Mouse (Mus musculus) mature B cell (primary cell): ENCODE data around the gene Cnot10.

ENCODE experiments used
- in situ Hi-C: fragments of 300-500 bp; cut with MboI; formaldehyde crosslinking; loops from 2 replicates; pipeline ENCODE4 v1.14.3; 2019

Gene Cnot10

DNA sequence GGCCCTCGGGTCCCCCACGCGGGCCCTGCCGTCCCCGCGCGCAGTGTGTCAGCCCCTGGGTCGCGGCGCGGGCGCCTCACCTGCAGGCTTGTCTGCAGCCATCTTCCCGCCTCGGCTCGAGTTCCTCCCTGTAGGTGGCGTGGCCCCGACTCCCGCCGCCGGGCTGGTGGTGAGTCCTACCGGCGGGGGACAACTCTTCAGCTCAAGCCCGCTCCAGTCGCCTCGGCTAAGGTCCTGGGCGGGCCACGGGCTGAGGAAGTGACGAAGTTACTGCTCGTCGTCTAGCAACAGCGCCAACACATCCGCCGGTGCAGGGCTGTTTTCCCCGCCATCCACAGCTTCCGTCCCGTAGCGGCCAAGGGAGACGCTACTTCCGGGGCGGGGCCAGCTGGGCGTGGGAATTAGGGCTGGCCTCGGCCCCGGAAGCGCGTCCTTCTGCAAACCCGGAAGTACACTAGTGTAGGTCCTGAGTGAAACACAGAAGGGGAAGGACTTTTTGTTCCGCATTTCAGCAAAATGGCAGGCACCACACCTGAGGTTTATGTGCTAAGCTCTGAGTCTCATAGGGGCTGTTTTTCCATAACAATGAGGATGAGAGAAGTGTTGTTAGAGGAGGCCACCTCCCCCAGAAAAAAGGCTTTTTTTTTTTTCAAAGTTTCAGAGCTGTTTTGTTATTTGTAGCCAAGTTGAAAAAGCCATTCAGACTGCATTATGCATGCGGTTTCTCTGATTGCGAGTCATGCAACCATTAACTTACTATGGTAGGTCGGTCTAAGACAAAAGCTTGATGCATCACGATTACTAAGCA lies at the start of gene Cnot10:
Cnot10 (minus strand) TSS at position 346 of the 808 bp plus-strand sequence.
- in situ Hi-C loops = no loop called here

DNA sequence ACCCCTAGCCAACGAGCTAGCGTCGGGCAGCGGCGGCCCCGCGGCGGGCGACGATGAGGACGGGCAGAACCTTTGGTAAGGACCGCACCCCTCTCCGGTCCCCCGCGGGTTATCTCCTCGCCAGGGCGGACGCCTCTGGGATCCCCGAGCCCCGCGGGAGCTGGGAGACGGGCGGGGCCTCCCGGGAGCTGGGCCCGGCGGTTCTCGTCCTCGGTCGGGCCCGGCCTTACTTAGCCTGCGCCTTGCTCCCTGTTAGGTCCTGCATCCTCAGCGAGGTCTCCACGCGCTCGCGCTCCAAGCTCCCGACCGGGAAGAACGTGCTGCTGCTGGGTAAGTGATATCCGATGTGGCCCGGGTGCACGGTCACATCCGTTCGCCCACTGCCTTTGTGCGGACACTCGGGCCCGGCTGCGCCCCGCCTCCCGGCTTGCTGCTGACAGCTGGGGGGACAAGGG lies 49.0 kb upstream of the Cnot10 start:
- in situ Hi-C loops = no loop called here

DNA sequence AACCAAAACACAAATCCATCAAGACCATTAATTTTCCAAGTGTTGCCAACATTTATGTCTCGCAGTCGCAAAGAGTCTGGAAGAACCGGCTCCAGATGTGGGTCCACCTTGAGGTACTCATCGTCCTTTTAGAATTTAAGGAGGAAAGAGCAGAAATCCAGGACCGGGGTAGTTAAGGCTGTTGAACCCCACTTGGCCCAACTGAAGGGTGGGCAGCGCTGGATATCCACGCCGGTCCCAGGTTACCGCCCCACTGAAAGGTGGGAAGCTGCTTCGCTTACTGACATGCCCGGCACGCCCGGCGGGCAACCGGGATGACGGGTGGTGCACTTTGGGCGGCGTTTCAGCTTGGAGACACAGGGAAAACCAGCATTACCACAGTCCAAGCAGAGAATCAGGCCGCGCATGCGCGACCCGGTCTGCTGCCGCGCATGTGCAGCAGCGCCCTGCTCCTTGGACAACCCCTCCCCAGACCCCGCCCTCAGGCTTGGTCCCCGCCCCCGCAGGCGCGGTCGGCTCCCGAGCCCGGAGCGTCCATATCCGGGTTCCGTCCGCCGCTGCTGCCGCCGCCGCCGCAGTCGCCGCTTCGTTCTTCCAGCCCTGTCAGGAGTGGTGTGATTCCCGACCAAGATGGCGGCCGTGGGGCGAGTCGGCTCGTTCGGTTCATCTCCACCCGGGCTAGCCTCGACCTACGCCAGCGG lies 48.4 kb upstream of the Cnot10 start, which contains the start of gene Dync1li1:
Dync1li1 (plus strand) TSS at position 539 of the 701 bp plus-strand sequence.
- in situ Hi-C loops = no loop called here

DNA sequence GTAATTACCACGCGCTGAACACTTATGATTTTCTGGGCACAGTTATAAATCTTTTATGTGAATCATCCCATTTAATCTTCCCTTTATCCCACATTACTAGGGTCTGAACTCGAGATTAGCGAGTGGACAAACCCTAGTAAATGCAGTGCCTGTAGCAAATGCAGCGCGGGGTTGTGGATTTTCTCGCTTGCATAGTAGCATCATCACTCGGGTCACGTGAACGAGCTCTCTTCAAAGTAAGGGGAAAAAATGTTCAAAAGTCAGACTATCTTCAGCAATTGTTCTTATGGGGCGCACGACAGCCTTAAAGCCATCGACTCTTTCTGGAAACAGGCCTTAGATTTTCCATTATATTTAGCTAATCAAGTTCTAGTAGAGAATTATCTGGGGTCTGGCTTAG lies 47.7 kb upstream of the Cnot10 start:
- in situ Hi-C loops = no loop called here

DNA sequence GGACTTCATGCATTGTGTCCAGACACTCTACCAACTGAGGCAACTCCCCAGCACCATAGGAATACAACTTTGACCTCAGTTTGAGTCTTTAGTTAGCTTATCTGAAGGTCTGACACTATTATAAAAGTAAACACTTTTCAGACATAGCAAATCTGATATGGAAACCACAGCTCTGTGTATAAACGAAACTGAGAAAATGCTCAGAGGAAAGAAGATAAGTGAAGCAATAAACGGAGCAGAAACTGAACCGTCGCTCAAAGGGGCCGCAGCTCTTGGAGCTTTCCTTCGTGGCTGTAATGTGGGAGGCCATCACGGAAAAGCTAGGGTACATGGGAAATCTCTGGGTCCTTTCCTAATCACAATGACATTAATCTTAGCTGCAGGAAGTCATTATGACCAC lies 46.3 kb upstream of the Cnot10 start:
- in situ Hi-C loops = no loop called here

DNA sequence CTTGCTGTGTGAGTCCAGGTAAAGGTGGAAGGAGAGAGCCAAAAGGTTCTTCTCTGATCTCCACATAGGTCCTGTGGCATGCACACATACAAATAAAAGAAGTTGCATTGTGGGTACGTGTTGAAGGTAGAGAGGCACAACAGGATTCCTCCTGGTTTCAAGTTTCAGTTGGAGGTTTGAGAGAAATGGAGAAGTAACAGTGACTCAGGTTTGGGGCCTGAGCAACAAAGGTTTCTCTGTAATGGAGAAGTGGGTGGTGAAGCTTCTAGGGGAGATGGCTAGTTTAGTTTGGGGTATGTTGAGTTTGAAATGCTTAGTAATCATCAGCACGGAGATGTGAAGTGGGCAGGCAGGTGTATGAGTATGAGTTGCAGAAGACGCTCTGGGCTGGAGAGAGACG lies 42.2 kb upstream of the Cnot10 start:
- in situ Hi-C loops = no loop called here

DNA sequence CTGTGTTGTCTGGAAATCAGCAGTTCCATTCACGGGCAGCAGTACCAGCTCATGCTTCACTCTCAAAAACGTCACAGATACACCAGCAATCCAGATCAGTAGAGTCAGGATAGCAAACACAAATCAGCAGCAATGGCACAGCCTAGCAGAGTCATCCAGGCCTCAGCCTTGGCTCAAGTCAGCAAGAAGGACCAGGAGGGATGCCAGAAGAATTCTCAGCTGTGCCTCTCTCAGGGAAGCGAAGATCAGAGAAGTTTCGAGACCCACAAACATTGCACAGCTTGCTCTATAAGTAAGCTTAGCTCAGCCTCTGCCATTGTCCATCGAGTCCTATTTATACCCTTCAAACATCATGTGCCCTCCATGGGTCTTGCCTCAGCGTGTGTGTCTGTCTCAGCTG lies 40.5 kb upstream of the Cnot10 start:
- in situ Hi-C loops = no loop called here

DNA sequence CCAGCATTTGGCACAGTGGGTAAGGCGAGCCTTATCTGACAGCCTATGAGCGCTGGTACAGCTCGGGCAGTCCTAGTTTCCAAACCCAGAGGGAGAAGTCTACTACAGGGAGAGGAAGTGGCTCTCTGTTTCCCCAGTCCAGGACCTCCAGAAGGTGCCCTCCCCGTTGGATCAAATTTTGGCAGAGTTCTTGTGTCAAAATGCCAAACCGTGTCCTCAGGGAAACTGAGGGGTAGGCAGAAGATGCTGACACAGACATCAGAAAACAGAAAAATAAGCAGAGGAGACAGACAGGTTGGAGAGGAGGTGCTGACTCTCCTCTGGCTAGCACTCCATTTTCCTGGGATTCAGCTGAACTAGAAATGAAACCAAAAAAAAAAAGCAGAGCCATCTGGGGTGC lies 40.0 kb upstream of the Cnot10 start:
- in situ Hi-C loops = no loop called here

DNA sequence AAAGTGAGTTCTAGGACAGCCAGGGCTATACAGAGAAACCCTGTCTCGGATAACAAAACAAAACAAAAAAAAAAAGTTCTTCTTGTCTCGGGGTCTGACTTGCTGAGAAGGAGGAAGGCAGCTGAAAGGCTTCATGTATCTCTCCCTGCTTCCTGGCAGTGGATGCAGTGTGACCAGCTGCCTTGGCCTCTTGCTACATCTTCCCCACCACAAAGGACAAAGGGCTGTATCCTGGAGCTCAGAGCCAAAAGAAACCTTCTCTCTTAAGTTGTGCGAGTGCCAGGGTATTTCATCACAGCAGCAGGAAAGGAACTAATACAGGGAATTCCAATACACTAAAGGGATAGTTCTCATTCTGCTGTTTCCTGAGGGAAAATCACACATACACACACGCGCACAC lies 38.6 kb upstream of the Cnot10 start:
- in situ Hi-C loops = no loop called here

DNA sequence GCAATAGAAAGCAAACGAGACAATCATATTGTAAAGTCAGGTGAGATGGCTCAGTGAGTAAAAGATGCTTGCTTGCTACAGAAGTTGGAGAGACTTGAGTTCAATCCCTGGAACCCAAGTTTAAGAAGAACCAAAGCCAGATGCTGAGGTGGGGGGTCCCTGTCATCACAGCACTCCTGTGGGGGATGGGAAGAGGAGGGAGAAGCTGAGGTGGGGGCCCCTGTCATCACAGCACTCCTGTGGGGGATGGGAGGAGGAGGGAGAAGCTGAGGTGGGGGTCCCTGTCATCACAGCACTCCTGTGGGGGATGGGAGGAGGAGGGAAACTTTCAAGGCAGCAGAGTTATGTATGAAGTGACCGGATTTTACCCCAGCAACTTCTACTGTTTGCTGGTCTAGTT lies 33.6 kb upstream of the Cnot10 start:
- in situ Hi-C loops = no loop called here

DNA sequence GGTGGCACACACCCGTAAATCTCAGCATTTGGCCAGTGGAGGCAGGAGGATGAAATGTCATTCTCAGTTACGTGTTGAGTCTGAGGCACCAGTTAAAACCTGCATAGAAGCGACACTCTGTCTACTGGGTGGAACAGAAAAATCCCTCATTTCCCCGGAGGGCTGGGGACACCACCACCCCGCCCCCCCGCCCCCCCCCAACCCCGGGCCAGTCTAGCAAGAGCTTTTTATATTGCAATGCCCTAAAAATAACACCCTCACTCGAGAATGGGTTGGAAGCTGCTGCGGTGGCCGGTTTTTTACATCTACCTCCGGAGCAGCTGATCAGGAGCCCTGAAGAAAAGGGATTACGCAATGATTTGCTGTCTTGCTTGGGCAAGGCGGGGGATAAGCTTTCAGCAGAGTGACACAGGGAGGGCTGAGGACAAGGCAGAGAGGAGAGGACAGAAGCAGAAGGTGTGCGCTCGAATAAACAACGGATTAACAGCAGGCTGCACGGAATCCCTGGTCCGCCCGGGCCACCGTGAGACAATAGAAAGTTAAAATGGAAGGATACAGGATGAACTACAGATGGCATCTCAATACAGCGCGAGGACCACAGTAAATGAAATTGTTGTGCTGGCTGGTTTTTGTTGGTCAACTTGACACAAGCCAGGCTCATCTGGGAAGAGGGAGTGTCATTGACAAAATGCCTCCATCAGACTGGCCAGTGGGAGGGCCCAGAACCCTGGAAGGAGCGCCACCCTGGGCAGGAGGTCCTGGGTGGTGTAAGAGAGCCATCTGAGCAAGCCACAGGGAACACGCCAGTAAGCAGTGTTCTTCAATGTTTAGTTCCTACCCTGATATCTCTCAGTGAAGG lies 32.9 kb upstream of the Cnot10 start:
- in situ Hi-C loops = no loop called here

DNA sequence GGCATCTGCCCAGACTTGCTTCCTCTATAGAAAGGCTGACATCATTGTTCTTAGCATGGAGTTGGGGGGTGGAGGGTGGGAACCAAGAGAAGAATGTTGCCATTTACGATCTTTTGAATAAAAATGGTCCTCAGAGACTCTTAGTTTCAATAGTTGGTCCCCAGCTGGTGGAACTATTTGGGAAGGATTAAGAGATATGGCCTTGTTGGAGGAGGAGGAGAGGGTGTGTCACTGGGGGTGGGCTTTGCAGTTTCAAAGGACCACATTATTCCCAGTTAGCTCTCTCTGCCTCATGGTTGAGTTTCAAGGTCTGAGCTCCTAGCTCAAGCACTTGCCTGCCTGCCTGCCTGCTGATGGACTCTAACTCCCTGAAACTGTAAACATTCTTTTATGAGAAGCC lies 32.0 kb upstream of the Cnot10 start:
- in situ Hi-C loops = no loop called here

DNA sequence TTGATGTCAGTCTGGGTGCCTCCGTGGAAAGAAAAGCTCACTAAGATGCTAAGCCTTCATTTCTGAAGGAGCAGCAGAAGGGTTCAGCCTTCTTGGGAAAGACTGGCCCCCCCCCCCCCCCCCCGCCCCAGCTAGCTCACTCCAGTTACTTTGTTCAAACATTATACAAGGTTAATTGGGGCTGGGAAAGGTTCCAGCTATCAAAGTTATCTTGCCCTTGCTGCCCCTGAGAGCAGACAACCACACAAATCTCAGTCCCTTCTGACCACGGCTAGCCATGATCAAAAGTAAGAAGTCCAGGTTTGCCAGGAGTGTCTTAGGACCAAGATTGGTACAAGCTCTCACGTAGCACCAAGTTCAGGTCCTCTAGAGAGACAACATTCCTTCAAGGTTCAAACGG lies 29.0 kb upstream of the Cnot10 start:
- in situ Hi-C loops = no loop called here

DNA sequence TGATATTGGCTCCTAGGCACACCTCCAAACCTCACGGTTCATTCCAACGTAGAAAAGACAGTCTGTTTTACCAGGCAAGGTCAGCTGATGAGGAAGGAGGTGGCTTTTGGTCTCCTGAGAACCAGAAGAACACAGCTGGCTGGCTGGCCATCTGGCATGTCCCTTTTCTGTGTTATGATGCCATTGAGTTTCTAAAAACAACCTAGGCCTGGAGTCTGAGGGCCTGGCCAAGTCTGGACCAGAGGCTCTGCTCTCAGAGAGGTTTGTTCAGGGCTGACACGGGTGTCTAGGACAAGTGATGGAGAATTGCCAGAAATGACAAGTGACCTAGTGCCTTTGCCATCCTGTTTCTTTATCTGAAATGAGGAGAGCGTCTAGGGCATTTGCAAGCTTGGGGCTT lies 28.1 kb upstream of the Cnot10 start:
- in situ Hi-C loops = no loop called here

DNA sequence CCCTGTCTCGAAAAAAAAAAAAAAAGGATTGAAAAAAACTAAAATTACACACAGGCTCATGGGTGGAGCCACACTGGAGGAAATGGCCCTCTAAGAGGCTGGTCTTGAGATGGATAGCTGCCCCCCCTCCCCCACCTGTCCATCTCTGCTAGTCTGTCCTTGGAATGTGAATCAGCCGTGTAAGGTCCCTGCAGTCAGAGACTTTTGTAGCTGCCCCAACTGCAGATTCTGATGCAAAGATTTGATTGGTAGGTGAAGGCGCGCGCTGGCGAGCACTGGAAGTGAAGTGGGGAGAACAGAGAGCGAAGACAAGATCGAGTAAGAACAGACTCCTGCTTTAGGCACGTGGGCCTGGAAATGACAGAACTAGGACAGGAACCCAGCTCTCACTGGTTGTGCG lies 26.9 kb upstream of the Cnot10 start:
- in situ Hi-C loops = no loop called here

DNA sequence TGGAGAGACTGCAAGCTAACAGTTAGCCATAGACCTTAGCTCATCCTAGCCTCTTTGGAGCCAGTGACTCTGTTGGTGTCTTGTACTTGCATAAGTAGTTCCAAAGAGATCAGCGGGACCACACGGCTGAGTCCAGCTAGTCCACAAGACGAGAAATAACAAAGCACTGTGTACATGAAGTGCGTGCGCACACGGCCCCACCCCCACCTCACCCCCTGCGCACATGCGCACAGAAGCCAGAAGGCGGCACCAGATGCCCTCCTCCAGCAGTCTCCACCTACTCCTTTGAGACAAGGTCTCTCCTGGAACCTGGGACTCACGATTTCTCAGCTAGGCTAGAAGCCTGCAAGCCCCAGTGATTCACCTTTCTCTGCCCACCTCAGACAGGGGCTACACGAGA lies 23.8 kb upstream of the Cnot10 start:
- in situ Hi-C loops = no loop called here

DNA sequence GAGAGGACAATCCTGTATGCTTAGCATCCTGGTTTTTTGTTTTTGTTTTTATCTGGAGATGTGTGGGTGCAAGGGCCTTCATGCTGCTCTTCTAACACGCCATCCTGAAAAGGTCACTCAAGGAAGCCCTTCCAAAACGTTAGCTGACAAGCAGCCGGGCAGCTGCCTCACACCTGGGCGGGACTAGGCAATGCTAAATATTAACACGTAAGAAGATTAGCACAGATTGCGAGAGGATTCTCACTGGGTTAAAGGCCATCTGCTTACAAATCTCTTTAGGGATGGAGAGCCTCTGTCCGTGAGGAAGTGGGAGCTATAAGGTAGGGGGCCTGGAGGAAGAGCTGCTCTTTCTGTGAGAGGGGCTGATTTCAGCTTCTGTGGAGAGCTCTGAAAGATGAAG lies 22.0 kb upstream of the Cnot10 start:
- in situ Hi-C loops = no loop called here

DNA sequence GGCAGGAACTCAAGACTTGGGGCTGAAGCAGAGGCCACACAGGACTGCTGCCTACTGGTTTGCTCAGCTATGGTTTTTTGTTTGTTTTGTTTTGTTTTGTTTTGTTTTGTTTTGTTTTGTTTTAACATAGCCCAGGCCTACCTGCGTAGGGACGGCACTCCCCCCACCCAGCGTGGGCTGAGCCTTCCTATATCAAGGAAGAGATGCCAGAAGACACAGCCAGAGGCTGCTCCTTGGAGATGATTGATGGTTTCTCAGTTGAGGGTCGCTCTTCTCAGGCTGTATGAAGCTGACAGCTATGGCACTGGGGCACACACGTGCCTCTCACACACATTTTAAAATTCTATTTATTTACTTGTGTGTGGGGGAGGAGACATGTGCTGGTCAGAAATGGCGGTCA lies 21.0 kb upstream of the Cnot10 start:
- in situ Hi-C loops = no loop called here

DNA sequence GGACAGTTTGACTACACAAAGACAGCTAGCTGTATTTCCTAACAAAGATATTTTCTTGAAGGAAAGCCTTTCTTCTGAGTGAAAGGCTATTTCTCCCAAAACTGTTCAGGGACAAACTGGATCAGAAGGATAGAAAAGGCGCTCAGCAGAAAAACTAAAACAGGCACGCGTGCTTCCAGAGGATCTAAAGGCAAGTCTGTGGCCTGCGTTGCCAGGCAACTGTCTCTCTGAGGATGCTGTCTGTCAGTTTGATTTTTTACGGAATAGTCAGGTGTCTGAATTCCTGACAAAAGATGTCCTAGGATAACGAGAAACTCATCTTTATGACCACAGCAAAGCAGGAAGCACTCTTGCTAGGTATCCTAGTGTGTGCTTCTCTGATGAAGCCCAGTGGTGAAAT lies 20.5 kb upstream of the Cnot10 start:
- in situ Hi-C loops = no loop called here

DNA sequence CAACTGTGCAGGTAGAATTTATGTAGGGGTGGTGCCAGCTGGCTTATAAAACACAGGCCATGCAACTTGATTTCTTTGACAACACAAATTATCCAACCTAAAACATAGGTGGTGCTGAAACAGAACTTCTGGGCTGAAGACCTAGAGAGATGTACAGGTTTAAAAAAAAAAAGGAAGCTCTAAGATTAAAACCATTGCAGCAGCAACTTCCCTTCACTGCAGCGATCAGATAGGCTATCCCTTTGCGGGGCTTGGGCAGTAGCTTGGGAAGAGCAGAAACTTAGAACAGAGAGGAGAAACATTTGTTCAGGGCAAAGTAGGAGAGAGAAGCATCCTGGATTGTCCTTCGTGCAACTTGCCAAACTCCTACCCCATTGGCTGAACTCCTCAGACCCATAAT lies 16.7 kb upstream of the Cnot10 start:
- in situ Hi-C loops = no loop called here

DNA sequence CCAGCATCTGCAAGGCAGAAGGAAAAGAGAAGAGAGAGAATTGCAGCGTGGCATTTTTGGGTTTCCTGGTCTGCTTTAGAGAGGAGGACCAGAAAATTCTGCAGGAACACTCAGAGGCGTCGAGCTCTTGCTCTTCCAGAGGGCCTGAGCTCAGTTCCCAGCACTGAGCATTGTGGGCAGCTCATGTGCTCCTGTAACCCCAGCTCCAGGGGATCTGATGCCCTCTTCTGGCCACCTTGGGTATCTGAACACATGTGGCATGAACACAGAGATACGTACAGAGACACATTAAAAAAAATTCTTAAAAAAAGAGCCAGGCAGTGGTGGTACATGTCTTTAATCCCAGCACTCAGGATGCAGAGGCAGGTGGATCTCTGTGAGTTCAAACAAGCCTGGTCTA lies 15.4 kb upstream of the Cnot10 start:
- in situ Hi-C loops = no loop called here

DNA sequence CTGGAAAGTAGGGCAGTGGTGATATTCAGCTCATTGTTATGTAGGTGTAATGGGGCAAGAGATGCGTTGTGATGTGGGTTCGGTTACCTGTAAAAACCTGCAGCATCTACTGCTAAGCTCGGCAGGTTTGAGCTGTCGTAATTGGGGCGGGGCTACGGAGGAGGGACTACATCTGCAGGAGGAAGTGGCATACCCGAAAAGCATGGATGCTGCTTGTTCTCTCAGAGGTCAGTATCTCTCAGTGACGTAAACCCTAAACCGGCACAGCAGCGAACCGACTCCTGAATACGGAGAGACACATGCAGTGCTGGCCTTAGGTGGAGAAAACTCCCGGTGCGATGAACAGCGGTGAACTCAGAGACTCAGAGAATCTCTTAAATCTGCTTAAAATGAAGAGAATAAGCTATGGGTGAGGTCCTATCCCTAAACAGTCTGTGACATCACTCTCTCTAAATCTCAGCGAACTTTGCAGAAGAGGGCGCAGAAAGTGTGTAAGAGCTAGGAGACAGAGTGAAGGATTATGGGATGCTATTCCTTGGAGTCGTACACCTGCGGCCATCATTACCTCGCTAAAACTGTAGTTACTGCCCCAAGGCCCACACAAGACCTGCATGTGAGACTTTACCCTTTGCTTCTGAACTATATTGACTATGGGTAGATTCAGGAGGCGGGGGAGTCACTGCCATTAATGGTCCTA lies 11.1 kb upstream of the Cnot10 start:
- in situ Hi-C loops = no loop called here
